Mouse (Mus musculus) urinary bladder, adult 2 months (tissue): Measurements from ENCODE around the gene Clec4f. TPM values are rescaled to one million over a fixed set of nuclear protein-coding genes. Genes with fewer than 3 reads are reported as not detected.
"Not testable (repeated sequence)": the region's sequence is repeated elsewhere in the genome, so short reads cannot be mapped to it uniquely, and the experiment has no call there.

Experiments
- DNase-seq: peaks from one replicate; pipeline ENCODE4 v3.0.0; 2022; ENCODE audit warnings: low spot score
- polyA plus RNA-seq: library from polyadenylated mRNA; depleted of rRNA; stranded (reverse); fragments of >200 nt; gene quantifications from 2 replicates; pipeline ENCODE4 v1.2.3, GENCODE M21; 2012; rRNA removed

Gene Clec4f
- polyA plus RNA-seq, 1 experiment, result not detected

- not testable (repeated sequence) for DNase-seq
Observed at GRCm38 (mm10) chr6:83634106-83634505, 21.9 kb downstream of the Clec4f start.

DNA sequence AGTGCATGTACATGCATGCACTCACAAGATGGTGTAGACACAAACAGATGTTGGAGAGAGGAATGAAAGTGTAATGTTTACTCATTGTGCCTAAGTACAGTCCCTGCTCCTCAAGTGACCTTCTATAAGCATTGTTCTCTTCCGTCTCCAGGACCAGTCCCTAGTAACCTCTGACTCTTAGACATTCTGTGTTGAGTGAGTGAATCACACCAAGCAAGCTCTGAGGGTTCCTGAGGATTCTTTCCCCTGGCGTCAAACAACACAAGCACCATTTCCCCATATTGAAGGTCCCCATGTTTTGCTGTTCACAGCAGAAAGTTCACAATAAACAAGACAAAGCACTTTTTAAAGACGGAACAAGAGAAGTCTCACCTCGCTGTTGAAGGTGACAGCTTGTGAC is 24.2 kb downstream of the Clec4f start:
- DNase-seq, result no peak

DNA sequence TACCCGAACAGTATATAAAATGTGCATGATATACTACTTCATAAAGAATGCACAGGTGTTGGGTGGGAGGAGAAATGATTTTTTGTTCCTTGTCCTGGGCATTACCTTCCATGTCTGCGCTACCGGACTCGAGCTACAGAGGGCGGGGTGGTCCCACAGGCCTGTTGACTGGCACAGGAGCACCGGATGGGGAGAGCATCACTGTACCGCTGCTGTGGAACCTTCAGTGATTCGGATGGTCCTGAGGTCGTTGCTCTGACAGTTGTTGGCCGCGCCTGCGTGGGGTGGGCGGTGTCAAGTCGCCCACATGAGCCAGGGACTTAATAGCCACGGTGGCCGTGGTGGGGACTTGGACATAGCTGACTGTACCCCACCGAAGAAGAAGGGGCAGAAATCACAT is 29.2 kb downstream of the Clec4f start:
- no peak for DNase-seq

- DNase-seq, result no peak
Observed at GRCm38 (mm10) chr6:83619955-83620354, 36.0 kb downstream of the Clec4f start.

DNA sequence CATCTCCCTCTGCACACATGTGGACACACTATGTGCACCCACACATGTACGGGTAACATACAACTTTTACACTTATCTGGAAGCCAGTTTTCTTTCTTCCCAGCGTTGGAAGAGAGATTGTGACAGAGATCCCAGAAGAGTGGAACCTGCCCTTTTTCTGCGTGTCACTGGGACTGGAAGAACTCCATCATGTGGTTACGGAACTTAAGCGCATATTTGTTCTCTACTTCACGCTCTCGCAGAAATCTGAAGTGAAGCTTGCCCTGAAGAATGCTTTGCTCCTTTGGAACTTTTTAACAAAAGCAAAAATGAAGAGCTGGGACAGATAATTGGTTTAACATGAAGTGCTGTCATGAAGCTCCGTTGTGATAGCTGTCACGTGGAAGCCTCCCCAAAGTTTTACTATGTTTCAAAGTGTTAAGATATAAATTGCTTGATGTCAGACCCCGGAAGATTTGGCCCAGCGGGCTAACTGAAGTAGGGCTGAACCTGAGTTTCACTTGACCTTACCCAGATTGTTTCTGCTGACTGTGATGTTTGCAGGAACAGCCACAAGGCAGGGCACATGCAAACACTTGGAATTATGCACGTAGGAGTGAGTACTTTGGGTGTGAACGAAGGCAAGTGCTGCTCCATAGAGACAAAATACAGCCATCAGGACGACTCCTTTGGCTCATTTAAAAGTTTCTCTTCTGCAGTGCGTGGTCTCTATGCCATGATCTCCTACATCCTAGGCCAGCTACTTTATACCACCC is 38.2 kb downstream of the Clec4f start:
- DNase-seq, result no peak

DNA sequence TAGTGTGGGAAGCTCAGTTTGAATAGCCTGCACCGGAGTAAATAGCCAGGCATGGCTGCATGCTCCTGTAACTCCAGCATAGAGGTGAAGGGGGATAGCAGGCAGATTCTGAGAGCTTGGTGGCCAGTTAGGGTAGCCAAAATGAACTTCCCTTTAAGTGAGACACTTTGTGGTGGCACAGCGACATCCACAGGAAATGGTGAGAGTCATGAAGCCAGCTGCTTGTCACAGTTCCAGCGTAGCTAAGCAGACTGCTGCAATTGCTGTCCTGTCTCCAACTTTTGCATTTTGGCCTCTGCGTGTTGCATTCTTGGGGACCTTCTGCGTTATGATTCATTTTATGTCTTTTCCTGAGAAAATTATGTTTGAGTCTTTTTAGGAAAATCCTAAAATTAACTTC is 39.5 kb downstream of the Clec4f start:
- DNase-seq, result no peak

DNA sequence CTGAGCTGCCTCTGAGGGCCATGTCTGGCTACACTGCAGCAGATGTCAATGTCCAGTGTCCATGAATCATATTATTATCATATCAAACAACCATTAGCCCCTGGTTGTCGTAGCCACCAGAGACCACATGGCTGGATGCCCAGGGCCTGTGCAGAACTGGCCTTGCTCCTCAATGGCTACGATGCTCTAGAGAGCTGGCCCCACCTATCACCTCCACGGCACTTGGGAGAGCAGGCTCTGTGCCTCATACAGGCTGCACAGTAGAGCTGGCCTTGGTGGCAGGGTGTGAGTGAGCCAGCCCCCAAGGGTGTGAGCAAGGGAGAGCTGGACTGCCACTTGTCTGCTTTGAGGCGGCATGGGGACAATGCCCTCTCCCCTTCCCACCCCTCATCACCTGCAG is 41.5 kb downstream of the Clec4f start:
- DNase-seq, result no peak

GRCm38 (mm10) chr6:83612976-83613375 is 43.0 kb downstream of the Clec4f start:
- DNase-seq, result no peak

- no peak for DNase-seq
Observed at GRCm38 (mm10) chr6:83599636-83600174, 56.3 kb downstream of the Clec4f start.

- DNase-seq, result no peak
Observed at GRCm38 (mm10) chr6:83599060-83599550, 56.9 kb downstream of the Clec4f start.

DNA sequence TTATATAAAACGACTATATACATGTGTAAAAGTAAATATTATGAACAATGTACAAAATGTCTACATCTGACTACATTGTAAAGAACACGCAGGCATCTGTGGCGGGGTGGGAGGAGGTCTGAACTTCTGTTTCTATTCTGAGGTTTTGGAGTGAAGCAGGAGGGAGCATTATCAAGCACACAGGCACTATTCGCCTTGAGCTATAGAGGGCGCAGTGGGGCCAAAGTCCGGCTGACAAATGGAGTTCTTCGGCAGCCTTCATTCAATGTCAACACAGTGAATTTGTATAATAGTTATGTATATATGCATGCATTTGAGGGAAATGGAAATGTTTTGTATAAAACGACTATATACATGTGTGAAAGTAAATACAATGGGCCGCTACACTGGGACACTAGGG is 57.3 kb downstream of the Clec4f start:
- DNase-seq, result no peak

GRCm38 (mm10) chr6:83597988-83598387 is 58.0 kb downstream of the Clec4f start:
- no peak for DNase-seq

DNA sequence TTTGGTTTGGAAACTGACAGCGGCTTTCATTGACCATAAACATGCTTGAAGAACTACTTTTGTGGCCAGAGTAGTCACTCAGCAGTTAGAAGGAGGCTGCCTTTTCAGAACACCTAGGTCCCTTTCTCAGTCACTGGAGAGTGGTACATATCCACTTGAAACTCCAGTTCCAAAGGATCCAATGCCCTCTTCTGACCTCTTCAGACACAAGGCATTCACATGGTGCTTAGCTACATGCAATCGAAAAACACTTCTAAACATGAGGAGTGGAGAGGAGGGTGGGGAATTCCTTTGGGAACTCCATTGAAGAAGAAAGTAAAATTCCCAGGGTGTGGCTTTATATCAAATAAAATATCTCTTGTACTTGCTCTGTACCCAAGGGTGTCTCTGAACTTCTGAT is 61.0 kb downstream of the Clec4f start:
- DNase-seq, result no peak

Other genes starting within 250 kb of the Clec4f start
- gene Tet3, start 197.1 kb downstream of the Clec4f start, polyA plus RNA-seq, result 9.4 and 14.4 TPM in 2 replicates
- gene Dguok, start 149.2 kb downstream of the Clec4f start, polyA plus RNA-seq, result 79.1 and 106 TPM in 2 replicates
- gene Actg2, start 119.9 kb downstream of the Clec4f start, polyA plus RNA-seq, result 8,061 and 9,269 TPM in 2 replicates
- gene Stambp, start 83.5 kb downstream of the Clec4f start, polyA plus RNA-seq, result 27.6 and 28.4 TPM in 2 replicates
- gene Cd207, start 21.7 kb upstream of the Clec4f start, polyA plus RNA-seq, result not detected in 2 replicates
- 0.06 TPM in 1 of 2 replicates, not detected in the other for gene Vax2, start 55.1 kb upstream of the Clec4f start, polyA plus RNA-seq
- not detected in 2 replicates for gene Atp6v1b1, start 86.8 kb upstream of the Clec4f start, polyA plus RNA-seq
- gene Ankrd53, start 106.5 kb upstream of the Clec4f start, polyA plus RNA-seq, result not detected in 2 replicates
- 52.7 and 56.9 TPM in 2 replicates for gene Tex261, start 119.6 kb upstream of the Clec4f start, polyA plus RNA-seq
- 40.8 and 50.9 TPM in 2 replicates for gene Nagk, start 138.8 kb upstream of the Clec4f start, polyA plus RNA-seq
- 22.8 and 23.1 TPM in 2 replicates for gene Paip2b, start 175.6 kb upstream of the Clec4f start, polyA plus RNA-seq
- gene Zfp638, start 210.9 kb upstream of the Clec4f start, polyA plus RNA-seq, result 37.0 and 38.6 TPM in 2 replicates